15 mouse cellular contexts compared by ENCODE assay signal in genomic region chr17:66381338-66381737, GRCm38 (mm10).
"Had no signal": no experiment of that assay in that cellular context is flagged by ENCODE, and none has a peak within 500 bp of the region (broad histone marks: within the 10 kb centered on the region; RNA-seq: fewer than 3 reads in every experiment).

No protein-coding gene starts in this region.

- H3K36me3 ChIP-seq: liver, embryonic 12.5 days had no signal

- H3K9ac ChIP-seq: limb, embryonic 15.5 days; liver, embryonic 12.5 days; liver, embryonic 14.5 days; lung, embryonic 15.5 days; midbrain, embryonic 13.5 days; midbrain, embryonic 15.5 days; neural tube, embryonic 12.5 days; stomach, embryonic 15.5 days had no signal

- H3K9me3 ChIP-seq: limb, embryonic 15.5 days; liver, embryonic 12.5 days; lung, embryonic 15.5 days; midbrain, embryonic 13.5 days; midbrain, embryonic 15.5 days; neural tube, embryonic 12.5 days; stomach, embryonic 15.5 days had no signal

- H3K4me2 ChIP-seq: limb, embryonic 15.5 days; liver, embryonic 12.5 days; lung, embryonic 15.5 days; midbrain, embryonic 11.5 days; midbrain, embryonic 13.5 days; midbrain, embryonic 15.5 days; neural tube, embryonic 12.5 days; stomach, embryonic 15.5 days had no signal

- DNase-seq: right cerebral cortex, postnatal 14 days; thymus, adult 2 months; thymus, postnatal 25 days; thymus, postnatal 4 days had no signal

- H3K4me3 ChIP-seq: limb, embryonic 15.5 days; liver, embryonic 12.5 days; lung, embryonic 15.5 days; megakaryocyte, embryonic 14.5 days; midbrain, embryonic 13.5 days; midbrain, embryonic 15.5 days; neural tube, embryonic 12.5 days; stomach, embryonic 15.5 days had no signal

- ATAC-seq: liver, embryonic 12.5 days; midbrain, embryonic 13.5 days; midbrain, embryonic 15.5 days had no signal

- H3K27ac ChIP-seq: limb, embryonic 15.5 days; liver, embryonic 12.5 days; liver, embryonic 14.5 days; midbrain, embryonic 13.5 days; midbrain, embryonic 15.5 days; neural tube, embryonic 12.5 days; stomach, embryonic 15.5 days; stomach, postnatal 0 days had no signal

- H3K4me1 ChIP-seq: limb, embryonic 15.5 days; liver, embryonic 12.5 days; lung, embryonic 15.5 days; megakaryocyte, embryonic 14.5 days; midbrain, embryonic 13.5 days; midbrain, embryonic 15.5 days; neural tube, embryonic 12.5 days; stomach, embryonic 15.5 days had no signal

- H3K27me3 ChIP-seq: limb, embryonic 15.5 days; liver, embryonic 12.5 days; lung, embryonic 15.5 days; megakaryocyte, embryonic 14.5 days; midbrain, embryonic 13.5 days; midbrain, embryonic 15.5 days; neural tube, embryonic 12.5 days; stomach, embryonic 15.5 days had no signal
